Mouse (Mus musculus): ENCODE data around the gene Slc35e4.

Gene Slc35e4

GRCm38 (mm10) chr11:3862661-3863453 is 51.6 kb downstream of the Slc35e4 start:
- DNase-seq: no peak

GRCm38 (mm10) chr11:3860361-3860760 is 54.1 kb downstream of the Slc35e4 start:
- no peak for DNase-seq

DNA sequence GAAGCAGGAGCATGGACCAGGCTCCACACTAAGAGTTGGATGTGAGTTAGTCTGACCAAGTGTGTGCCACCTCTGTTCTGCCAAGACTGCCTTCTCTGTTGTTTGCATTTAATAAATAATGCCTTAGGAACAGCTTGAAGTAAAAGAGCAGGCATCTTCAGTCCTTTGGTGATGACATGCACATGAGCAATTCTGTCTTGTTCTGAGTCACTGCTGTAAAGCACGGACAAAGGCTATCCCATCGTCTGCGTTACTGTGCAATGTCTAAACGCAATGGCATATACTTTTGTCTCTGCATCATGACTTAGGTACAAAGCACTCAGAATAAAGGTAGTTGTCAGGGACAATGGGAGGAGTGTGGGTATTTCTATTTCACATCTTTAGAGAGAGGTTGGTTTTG is 54.7 kb downstream of the Slc35e4 start:
- DNase-seq: no peak

- no peak for DNase-seq
Observed at GRCm38 (mm10) chr11:3857902-3858301, 56.6 kb downstream of the Slc35e4 start.

Data from liver (tissue).